Mouse (Mus musculus) urinary bladder, adult 2 months (tissue): ENCODE data around the gene Slc38a10. TPM values are rescaled to one million over a fixed set of nuclear protein-coding genes. Genes with fewer than 3 reads are reported as not detected.
A peak's percentile ranks its signal among the peaks of the same experiment; 100 is the strongest.

Experiments
- DNase-seq: peaks from one replicate; pipeline ENCODE4 v3.0.0; 2022; ENCODE audit warnings: low spot score
- polyA plus RNA-seq: library from polyadenylated mRNA; depleted of rRNA; stranded (reverse); fragments of >200 nt; gene quantifications from 2 replicates; pipeline ENCODE4 v1.2.3, GENCODE M21; 2012

The Slc38a10 gene
- polyA plus RNA-seq, 1 experiment, result 60.0 TPM

GRCm38 (mm10) chr11:120103431-120103997 is 47.6 kb downstream of the Slc38a10 start:
- no peak for DNase-seq

GRCm38 (mm10) chr11:120101036-120101435 is 50.1 kb downstream of the Slc38a10 start:
- DNase-seq, result no peak

- peak; percentile 99 for DNase-seq
Observed at GRCm38 (mm10) chr11:120098588-120099511, 52.3 kb downstream of the Slc38a10 start, which contains the start of the genes Tepsin and Ndufaf8. TSS of gene Tepsin (minus strand) at chr11:120098731. TSS of gene Ndufaf8 (plus strand) at chr11:120098928.

GRCm38 (mm10) chr11:120092817-120093591 is 58.1 kb downstream of the Slc38a10 start:
- DNase-seq, result no peak

GRCm38 (mm10) chr11:120090661-120091060 is 60.5 kb downstream of the Slc38a10 start:
- no peak for DNase-seq

- DNase-seq, result peak; percentile 87
Observed at GRCm38 (mm10) chr11:120086702-120087152, 64.4 kb downstream of the Slc38a10 start, which contains the start of gene Cep131. TSS of gene Cep131 (minus strand) at chr11:120086827.

- peak; percentile 39 for DNase-seq
Observed at GRCm38 (mm10) chr11:120085891-120086627, 65.1 kb downstream of the Slc38a10 start.

GRCm38 (mm10) chr11:120080282-120080681 is 70.9 kb downstream of the Slc38a10 start:
- DNase-seq, result no peak

- DNase-seq, result no peak
Observed at GRCm38 (mm10) chr11:120076191-120076590, 75.0 kb downstream of the Slc38a10 start.

- no peak for DNase-seq
Observed at GRCm38 (mm10) chr11:120072986-120073647, 78.0 kb downstream of the Slc38a10 start.

- DNase-seq, result no peak
Observed at GRCm38 (mm10) chr11:120071731-120072320, 79.3 kb downstream of the Slc38a10 start.

- DNase-seq, result no peak
Observed at GRCm38 (mm10) chr11:120071065-120071464, 80.1 kb downstream of the Slc38a10 start.

GRCm38 (mm10) chr11:120070286-120070930 is 80.7 kb downstream of the Slc38a10 start:
- DNase-seq, result no peak

- DNase-seq, result no peak
Observed at GRCm38 (mm10) chr11:120069261-120069660, 81.9 kb downstream of the Slc38a10 start.

GRCm38 (mm10) chr11:120067834-120068233 is 83.3 kb downstream of the Slc38a10 start:
- DNase-seq, result no peak

- no peak for DNase-seq
Observed at GRCm38 (mm10) chr11:120065291-120065690, 85.9 kb downstream of the Slc38a10 start.

- DNase-seq, result no peak
Observed at GRCm38 (mm10) chr11:120064668-120065040, 86.5 kb downstream of the Slc38a10 start.

- no peak for DNase-seq
Observed at GRCm38 (mm10) chr11:120064006-120064667, 87.0 kb downstream of the Slc38a10 start.

- DNase-seq, result no peak
Observed at GRCm38 (mm10) chr11:120063326-120063725, 87.8 kb downstream of the Slc38a10 start.
